Mouse (Mus musculus) intestine, embryonic 14.5 days (tissue): Measurements from ENCODE around the gene Disp2. TPM values are rescaled to one million over a fixed set of nuclear protein-coding genes. Genes with fewer than 3 reads are reported as not detected.

Source experiments
- ATAC-seq: fragments of 200-750 bp; cut with Nextera tagmentation; replicated peaks from 2 replicates; pipeline ENCODE4 v1.8.0; 2017; ENCODE audit warnings: low read depth, moderate number of reproducible peaks, moderate TSS enrichment, moderate library complexity; ENCODE audit not compliant: low FRiP score, low TSS enrichment
- DNase-seq: peaks from one replicate; pipeline ENCODE4 v3.0.0-alpha.2; 2018; ENCODE audit warnings: low spot score
- H3K27ac ChIP-seq: fragments of 300-500 bp; sonication (generic); 2 replicates; pipeline ENCODE4 v1.5.1; 2014; ENCODE audit warnings: low read depth, mild to moderate bottlenecking, control low read depth
- H3K27me3 ChIP-seq: fragments of 300-500 bp; sonication (generic); replicated peaks from 2 replicates; pipeline ENCODE4 v1.6.1; 2014; ENCODE audit warnings: low read length, control low read depth; ENCODE audit not compliant: control insufficient read depth, insufficient read depth
- H3K36me3 ChIP-seq: fragments of 300-500 bp; sonication (generic); 2 replicates; pipeline ENCODE4 v1.6.1; 2014; ENCODE audit warnings: low read length, control low read depth; ENCODE audit not compliant: control insufficient read depth, insufficient read depth
- H3K4me1 ChIP-seq: fragments of 300-500 bp; sonication (generic); replicated peaks from 2 replicates; pipeline ENCODE4 v1.6.1; 2014; ENCODE audit warnings: low read length, control low read depth, mixed read lengths; ENCODE audit not compliant: control insufficient read depth, insufficient read depth
- H3K4me2 ChIP-seq: fragments of 300-500 bp; sonication (generic); 2 replicates; pipeline ENCODE4 v1.6.1; 2014; ENCODE audit warnings: low read length
- H3K4me3 ChIP-seq: fragments of 300-500 bp; sonication (generic); 2 replicates; pipeline ENCODE4 v1.5.1; 2014; ENCODE audit warnings: low read depth, low read length, control low read depth, mixed read lengths
- H3K9ac ChIP-seq: fragments of 300-500 bp; sonication (generic); 2 replicates; pipeline ENCODE4 v1.6.1; 2014; ENCODE audit warnings: mild to moderate bottlenecking, low read length
- H3K9me3 ChIP-seq: fragments of 300-500 bp; sonication (generic); 2 replicates; pipeline ENCODE4 v1.6.1; 2016; ENCODE audit warnings: low read length, control low read depth; ENCODE audit not compliant: control insufficient read depth
- WGBS: fragments of 180-500 bp; shearing (Covaris S2); extraction: QIAGEN DNeasy Blood & Tissue Kit; methylation state at CpG from one replicate; pipeline ENCODE4 v1.1.7; 2014; 5-methylcytosine and 5-hydroxymethylcytosine counted together
- polyA plus RNA-seq: library from polyadenylated mRNA; unstranded; fragments of >200 nt; fragmentation: Nextera tagmentation; extraction: Ambion mirVana; gene quantifications from 2 replicates; pipeline ENCODE4 v1.2.1, GENCODE M21; 2014

The Disp2 gene
- polyA plus RNA-seq, 1 experiment from 2014 or later = 2.6 TPM

DNA sequence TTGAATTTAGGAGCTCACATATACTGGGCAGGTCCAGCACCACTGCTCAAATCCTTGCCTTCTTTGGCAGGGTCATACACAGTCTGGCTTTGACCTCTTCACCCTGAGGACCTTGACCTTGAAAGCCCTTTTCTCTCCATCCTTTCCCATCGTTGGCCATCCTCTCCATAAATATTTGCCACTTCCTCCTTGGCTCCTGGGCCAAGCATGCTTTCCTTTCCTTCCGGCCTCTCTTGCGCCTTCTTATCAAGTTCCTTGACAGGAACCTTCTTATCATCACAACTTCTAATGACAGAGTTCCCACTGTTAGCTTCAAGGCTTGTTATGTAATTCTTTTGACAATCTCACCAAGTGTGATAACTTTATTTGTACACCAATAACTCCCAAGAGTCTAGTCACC, 25.6 kb downstream of the Disp2 start:
- H3K9ac ChIP-seq = no peak overlapping the region
- no peak overlapping the region for H3K27ac ChIP-seq
- no peak overlapping the region for H3K4me2 ChIP-seq
- DNase-seq = no peak
- 44% methylated on average over 3 of the region's 3 CpGs for WGBS
- no peak for ATAC-seq
- H3K36me3 ChIP-seq = no peaks in the 10 kb centered on the region
- H3K4me1 ChIP-seq = no peaks in the 10 kb centered on the region
- H3K9me3 ChIP-seq = no peaks in the 10 kb centered on the region
- no peak overlapping the region for H3K4me3 ChIP-seq
- H3K27me3 ChIP-seq = no peaks in the 10 kb centered on the region

DNA sequence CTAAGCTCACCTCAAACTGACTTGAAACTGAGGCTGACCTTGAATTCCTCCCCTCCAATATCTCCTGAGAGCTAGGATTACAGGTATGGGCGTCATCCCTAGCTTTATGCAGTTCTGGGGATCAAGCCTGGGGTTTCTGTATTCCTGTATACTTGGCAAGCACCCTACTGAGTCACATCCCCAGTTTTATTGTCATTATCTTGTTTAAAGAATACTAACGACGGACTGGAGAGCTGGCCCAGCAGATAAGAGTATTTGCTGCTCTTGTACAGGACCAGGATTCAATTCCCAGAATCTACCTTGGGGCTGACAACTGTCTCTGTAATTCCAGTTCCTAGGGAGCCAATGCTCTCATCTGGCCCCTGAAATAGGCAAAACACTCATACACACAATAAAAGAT, 26.2 kb downstream of the Disp2 start:
- no peaks in the 10 kb centered on the region for H3K36me3 ChIP-seq
- no peak for ATAC-seq
- 23% methylated on average over 3 of the region's 3 CpGs for WGBS

DNA sequence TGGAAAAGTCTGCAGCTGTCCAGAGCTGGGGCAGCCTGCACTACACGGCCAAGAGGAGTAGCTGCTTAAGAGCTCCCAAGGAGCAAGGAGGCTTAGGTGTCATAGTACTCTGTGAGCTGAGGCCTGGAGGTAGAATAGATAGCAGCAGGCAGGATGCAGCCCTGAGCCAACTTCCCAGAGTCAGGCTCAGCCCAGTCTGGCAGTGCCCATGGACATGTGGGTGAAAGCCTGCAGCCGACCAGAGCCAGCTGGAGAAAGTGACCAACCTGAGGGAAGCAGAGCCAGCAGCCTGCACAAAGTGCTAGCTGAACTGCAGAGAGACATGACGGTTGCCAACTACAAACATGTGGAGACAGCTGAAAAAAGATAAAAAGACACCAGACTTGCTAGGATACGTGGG, 27.3 kb downstream of the Disp2 start:
- H3K27ac ChIP-seq = no peak overlapping the region
- H3K4me1 ChIP-seq = no peaks in the 10 kb centered on the region
- WGBS = 77% methylated on average over 4 of the region's 4 CpGs
- H3K27me3 ChIP-seq = no peaks in the 10 kb centered on the region
- ATAC-seq (no peak), DNase-seq (no peak)
- H3K4me3 ChIP-seq = no peak overlapping the region
- H3K9ac ChIP-seq = no peak overlapping the region
- no peaks in the 10 kb centered on the region for H3K36me3 ChIP-seq
- H3K9me3 ChIP-seq = no peaks in the 10 kb centered on the region
- no peak overlapping the region for H3K4me2 ChIP-seq

More for the DNA sequence above, 26.2 kb downstream of the Disp2 start:
- no peak overlapping the region for H3K4me3 ChIP-seq
- H3K9ac ChIP-seq = no peak overlapping the region
- H3K9me3 ChIP-seq = no peaks in the 10 kb centered on the region
- no peak overlapping the region for H3K27ac ChIP-seq
- DNase-seq = no peak
- H3K4me1 ChIP-seq = no peaks in the 10 kb centered on the region
- H3K27me3 ChIP-seq = no peaks in the 10 kb centered on the region
- H3K4me2 ChIP-seq = no peak overlapping the region

DNA sequence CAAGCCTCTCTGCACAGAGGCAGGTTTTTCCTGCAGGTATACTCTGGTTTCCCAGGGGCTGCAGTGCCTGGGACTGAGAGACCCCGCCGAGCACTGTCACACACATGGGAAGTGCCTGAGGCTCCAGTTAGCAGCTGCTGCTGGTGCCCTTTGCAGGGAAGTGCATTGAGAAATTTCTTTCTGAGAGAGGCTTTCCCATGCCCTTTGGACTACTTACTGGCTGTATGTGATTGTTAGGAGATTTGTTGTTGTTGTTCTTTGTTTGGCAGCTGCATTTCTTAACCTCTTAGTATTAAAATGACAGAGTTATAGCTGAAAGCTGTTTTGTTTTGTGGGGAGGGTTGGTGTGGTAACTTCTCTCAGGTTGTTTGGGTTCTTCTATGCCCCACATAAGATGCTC, 31.3 kb downstream of the Disp2 start:
- H3K36me3 ChIP-seq = no peaks in the 10 kb centered on the region
- H3K27me3 ChIP-seq = no peaks in the 10 kb centered on the region
- H3K4me1 ChIP-seq = peaks cover 6% of the 10 kb centered on the region; the same call in 1 of the 2 replicates
- no peak overlapping the region for H3K9ac ChIP-seq
- DNase-seq (no peak), ATAC-seq (no peak)
- no peak overlapping the region for H3K27ac ChIP-seq
- no peak overlapping the region for H3K4me2 ChIP-seq
- 38% methylated on average over 2 of the region's 2 CpGs for WGBS
- H3K9me3 ChIP-seq = no peaks in the 10 kb centered on the region
- H3K4me3 ChIP-seq = no peak overlapping the region

DNA sequence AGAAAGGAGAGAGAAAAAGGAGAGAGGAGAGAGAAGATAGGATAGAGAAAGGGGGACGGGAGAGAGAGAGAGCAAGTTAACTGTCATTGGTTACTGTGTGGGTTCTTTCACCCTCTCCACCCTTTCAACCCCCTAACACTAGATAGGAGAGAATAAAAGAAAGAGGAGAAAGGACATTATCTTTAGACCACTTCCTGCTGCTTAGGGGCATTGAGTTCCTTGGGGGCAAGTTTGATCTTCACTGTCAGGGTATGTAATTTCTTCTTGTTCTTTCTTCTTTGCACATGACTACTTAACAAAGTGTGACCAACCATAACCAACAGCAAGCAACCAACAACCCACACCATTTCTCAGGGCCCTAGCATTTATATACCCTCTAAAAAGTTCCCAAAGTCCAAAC, 33.2 kb downstream of the Disp2 start:
- 57% methylated on average over 1 of the region's 1 CpGs for WGBS
- H3K9ac ChIP-seq = no peak overlapping the region
- no peak overlapping the region for H3K4me2 ChIP-seq
- no peak overlapping the region for H3K27ac ChIP-seq
- no peaks in the 10 kb centered on the region for H3K27me3 ChIP-seq
- no peaks in the 10 kb centered on the region for H3K9me3 ChIP-seq
- no peak for ATAC-seq
- peaks cover 6% of the 10 kb centered on the region; the same call in 1 of the 2 replicates for H3K4me1 ChIP-seq
- no peak for DNase-seq
- H3K4me3 ChIP-seq = no peak overlapping the region
- peaks cover 3% of the 10 kb centered on the region for H3K36me3 ChIP-seq

DNA sequence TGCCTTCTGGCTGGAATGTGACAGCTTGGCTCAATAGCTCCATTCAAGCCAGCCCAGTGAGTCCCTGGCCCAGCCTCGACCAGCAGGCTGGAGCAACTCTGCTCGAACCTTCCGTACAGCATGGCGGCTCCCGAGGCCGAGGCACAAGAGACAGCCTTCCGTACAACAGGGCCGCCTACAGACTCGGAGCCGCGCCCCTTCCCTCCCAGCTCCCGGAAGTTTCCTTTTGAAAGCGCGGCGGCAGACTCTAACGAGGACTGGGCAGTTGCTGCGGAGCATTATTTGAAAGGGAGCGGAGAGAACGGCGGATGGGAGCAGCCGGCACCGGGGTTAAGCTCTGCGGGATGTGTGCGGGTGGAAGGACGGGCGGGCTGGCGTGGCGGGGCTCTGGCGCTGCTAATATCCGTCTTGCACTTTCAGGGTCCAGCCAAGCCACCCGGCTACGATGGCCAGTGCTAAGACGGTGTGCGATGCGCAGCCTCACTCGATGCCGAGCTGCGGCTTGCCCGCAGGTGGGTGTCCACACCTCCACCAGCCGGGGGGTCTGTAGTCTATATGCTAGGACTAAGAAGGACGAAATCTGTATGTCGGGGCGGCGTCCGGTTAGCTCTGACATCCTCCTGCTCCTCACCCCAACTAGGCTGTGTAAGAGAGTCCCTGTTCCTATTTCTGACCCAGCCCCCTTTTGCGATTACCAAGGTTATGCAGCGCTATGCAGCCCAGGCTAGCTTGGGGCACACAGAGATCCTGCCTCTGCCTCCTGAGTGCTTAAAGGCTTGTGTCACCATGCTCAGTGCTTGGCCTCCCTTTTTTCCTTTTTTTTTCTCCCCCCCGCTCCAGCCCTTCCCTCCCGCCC, 34.7 kb downstream of the Disp2 start, which contains the start of gene Knstrn:
Gene Knstrn (plus strand): TSS at position 23 of the 856 bp plus-strand sequence.
- Histone ChIP-seq H3K36me3 (peaks cover 18% of the 10 kb centered on the region), H3K4me2 (peak within 1 kb of the TSS; percentile 56), H3K27me3 (no peaks in the 10 kb centered on the region), H3K27ac (peak within 1 kb of the TSS; percentile 57; the same call in 1 of the 2 replicates), H3K4me1 (peaks cover 6% of the 10 kb centered on the region; the same call in 1 of the 2 replicates), H3K9ac (peak within 1 kb of the TSS; percentile 76), H3K9me3 (no peaks in the 10 kb centered on the region), H3K4me3 (peak within 1 kb of the TSS; percentile 79)
- ATAC-seq = peak; percentile 94
- DNase-seq = peak; percentile 95
- under 1% methylated on average over 47 of the region's 49 CpGs for WGBS

DNA sequence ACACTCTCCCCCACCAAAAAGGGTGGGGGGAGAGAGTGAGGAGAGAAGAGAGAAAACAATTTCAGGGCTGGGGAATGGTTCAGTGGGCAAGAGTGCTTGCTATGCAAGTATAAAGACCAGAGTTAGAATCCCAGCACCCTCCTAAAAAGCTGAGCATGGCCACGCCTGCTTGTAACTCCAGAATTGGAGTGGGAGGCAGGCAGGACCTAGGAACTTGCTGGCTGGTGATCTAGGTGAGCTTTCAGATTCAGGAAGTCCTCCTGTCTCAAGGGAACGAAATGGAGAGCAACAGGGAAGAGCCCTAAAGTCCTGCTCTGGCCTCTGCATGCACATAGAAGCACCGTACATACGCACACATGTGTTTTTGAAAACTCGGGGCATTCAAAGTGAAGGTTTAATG, 43.3 kb downstream of the Disp2 start:
- Histone ChIP-seq H3K9me3 (no peaks in the 10 kb centered on the region; the same call in 1 of the 2 replicates), H3K9ac (no peak overlapping the region), H3K4me3 (no peak overlapping the region), H3K4me2 (no peak overlapping the region), H3K27ac (no peak overlapping the region), H3K27me3 (no peaks in the 10 kb centered on the region), H3K4me1 (no peaks in the 10 kb centered on the region), H3K36me3 (peaks cover 72% of the 10 kb centered on the region)
- ATAC-seq (no peak), DNase-seq (no peak)
- WGBS = 90% methylated on average over 5 of the region's 5 CpGs

DNA sequence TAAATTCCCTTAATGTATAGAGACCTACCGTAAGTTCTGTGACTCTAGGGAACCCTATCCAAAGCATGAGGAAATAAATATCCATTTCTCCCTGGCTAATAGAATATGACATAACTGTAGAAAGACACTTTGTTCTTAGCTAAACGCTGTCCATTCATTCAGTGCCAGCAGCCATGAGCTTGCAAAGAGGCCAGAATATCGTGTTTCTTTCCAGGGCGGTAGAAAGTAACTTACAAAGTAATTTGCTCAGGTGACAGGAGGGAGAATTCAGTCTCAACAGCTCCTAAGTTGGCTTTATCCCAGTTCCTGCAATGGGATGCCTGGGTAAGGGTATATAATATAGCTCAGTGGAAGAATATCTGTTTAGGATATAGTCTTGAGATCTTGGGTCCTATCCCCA, 44.9 kb downstream of the Disp2 start:
- ATAC-seq = no peak
- Histone ChIP-seq H3K36me3 (peaks cover 69% of the 10 kb centered on the region), H3K4me2 (no peak overlapping the region), H3K9ac (no peak overlapping the region), H3K4me1 (no peaks in the 10 kb centered on the region), H3K27me3 (no peaks in the 10 kb centered on the region), H3K27ac (no peak overlapping the region), H3K4me3 (no peak overlapping the region), H3K9me3 (no peaks in the 10 kb centered on the region; the same call in 1 of the 2 replicates)
- no peak for DNase-seq
- 97% methylated on average over 4 of the region's 4 CpGs for WGBS

DNA sequence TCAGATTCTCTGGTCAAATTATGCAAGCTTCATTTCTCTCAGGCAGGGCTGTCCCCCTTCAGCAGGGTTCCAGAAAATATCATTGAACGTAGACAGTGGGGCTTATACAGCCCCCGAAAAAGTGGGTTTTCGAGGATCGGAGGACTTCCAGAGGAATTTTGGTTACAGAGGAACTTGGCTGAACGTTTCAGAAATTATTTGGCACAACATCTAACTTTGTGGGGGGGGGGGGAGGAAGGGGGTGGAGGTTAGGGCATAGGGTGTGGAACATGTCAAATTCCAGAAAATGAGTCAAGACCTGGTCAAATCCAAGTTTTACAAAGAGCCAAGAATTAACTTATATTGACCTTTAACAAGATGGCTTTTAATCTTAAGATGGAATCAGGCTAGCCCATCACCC, 49.6 kb downstream of the Disp2 start:
- WGBS = 89% methylated on average over 5 of the region's 5 CpGs
- DNase-seq = no peak
- no peak for ATAC-seq
- H3K4me1 ChIP-seq = no peaks in the 10 kb centered on the region
- H3K4me3 ChIP-seq = no peak overlapping the region
- peaks cover 91% of the 10 kb centered on the region for H3K36me3 ChIP-seq
- H3K9ac ChIP-seq = no peak overlapping the region
- H3K27ac ChIP-seq = no peak overlapping the region
- H3K9me3 ChIP-seq = no peaks in the 10 kb centered on the region; the same call in 1 of the 2 replicates
- H3K27me3 ChIP-seq = no peaks in the 10 kb centered on the region
- no peak overlapping the region for H3K4me2 ChIP-seq
